Mouse (Mus musculus) left cerebral cortex, adult 2 months (tissue): ENCODE measurements around the gene Plagl2. TPM values are rescaled to one million over a fixed set of nuclear protein-coding genes. Genes with fewer than 3 reads are reported as not detected.

Experiments
- DNase-seq, 2 experiments: peaks; one replicate each; pipeline ENCODE4 v3.0.0; 2021 to 2022; ENCODE audit warnings: low spot score in 2 of 2, mixed read lengths in 1 of 2; ENCODE audit errors: extremely low spot score in 1 of 2
- H3K27ac ChIP-seq: fragments of 200-600 bp; 2 replicates; pipeline ENCODE4 v1.8.1; 2022
- H3K4me3 ChIP-seq: fragments of 200-600 bp; 2 replicates; pipeline ENCODE4 v1.8.1; 2022
- CTCF ChIP-seq: fragments of 200-600 bp; IDR thresholded peaks from 2 replicates; pipeline ENCODE4 v1.8.1; 2022; ENCODE audit warnings: antibody characterized with exemption, mild to moderate bottlenecking, moderate library complexity
- intact Hi-C: fragments of 180-260 bp; cut with DNase I; formaldehyde crosslinking; loops from one replicate; pipeline ENCODE4 v1.15.1; 2025
- total RNA-seq, 2 experiments: library from RNA; stranded (reverse); gene quantifications; 2 replicates each; pipeline ENCODE4 v1.2.3; 2021

The Plagl2 gene
- total RNA-seq, 2 experiments from 2014 or later, result 6.0 to 6.2 TPM

DNA sequence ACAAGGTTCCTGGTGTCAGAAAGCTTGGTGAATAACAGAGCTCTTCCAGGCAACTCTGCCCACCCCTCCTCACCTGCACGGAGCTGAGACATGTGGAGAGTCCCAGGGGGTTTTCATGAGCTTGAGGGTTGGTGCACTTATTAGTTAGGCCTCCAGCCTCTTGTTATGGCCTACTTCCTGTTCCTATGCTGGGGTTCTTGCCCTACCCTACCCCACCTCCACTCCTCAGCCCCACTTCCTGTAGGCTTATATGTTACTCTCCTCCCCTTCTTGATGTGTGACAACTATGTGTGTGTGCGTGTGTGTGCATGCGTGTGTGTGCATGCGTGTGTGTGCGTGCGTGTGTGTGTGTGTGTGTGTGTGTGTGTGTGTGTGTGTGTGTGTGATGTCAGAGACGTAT, 21.8 kb upstream of the Plagl2 start:
- intact Hi-C loops, result no loop called here
- Histone ChIP-seq H3K4me3 (no peak overlapping the region), H3K27ac (no peak overlapping the region)
- no peak for DNase-seq
- TF ChIP-seq CTCF, result no peak

DNA sequence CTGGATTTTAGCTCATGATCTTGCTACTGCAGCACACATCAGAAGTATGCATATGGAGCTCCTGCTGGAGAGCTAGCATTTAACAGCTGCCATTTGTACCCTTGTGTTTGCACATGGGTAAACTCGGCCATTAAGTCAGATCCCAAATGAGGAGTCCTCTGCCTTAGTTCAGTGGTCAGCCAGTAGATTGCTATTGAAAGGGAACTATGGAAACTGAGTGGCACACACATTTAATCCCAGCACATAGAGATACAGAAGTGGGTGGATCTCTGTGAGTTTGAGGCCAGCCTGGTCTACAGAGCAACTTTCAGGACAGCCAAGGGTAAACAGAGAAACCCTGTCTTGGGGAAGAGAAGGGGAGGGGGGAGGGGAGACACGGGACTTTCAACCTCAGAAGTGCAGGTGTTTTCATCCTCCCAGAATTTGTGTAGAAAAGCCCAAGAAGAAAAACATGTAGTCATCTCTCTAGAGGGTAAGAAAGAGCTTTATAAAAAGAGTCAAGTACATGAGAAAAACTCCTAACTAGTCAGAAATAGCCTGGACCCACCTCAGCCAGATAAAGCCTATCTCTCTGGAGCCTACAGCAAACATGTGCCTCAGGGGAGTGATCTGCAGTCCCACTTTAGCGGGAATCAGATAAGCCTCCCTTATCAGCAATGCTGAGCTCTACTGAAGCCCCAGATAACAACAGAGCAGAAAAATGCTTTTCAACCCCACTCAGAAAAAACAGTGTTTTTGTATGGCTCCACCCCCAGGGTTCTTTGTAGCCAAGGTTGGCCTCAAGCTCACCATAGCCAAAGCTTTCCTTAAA, 18.8 kb upstream of the Plagl2 start:
- Histone ChIP-seq H3K4me3 (no peak overlapping the region), H3K27ac (no peak overlapping the region)
- DNase-seq, result no peak
- TF ChIP-seq CTCF, result no peak
- intact Hi-C loops, result no loop called here

DNA sequence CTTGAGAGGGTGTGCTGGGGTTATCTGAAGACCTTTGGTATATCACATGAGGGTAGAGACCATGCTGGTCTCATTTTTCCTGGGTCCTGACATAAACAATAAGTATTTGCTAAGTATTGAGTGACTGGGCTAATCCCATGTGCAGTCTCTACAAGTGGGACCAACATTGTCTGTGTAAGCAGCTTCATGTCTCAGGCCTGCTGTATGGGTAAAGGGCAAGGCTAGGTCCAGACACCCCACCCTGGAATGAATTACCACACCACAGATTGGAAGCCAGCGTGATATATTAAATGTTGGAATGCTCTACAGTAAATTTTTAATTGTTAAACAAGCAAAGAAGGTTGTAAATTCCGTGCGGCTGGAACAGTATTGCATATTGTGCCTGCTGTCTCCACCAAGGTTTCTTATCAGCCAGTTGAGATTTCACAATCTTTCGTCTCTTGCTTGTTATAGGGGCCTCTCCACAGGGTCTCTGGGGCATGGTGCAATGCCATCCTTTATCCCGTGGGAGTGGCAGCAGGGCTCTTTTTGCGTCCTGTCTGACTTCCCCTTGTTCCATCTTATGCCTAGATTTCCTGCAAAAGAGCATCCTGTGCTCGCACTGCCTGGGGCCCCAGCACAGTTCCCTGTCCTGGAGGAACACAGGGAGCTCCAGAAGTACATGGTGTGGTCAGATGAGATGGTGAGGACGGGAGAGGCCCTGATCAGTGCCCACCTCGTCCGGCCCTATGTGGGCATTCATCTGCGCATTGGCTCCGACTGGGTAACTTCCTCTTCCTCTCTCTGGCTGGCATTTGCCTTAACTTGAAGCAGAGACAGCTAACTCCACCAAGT, 18.0 kb upstream of the Plagl2 start:
- no peak overlapping the region for H3K27ac ChIP-seq
- DNase-seq, result no peak
- intact Hi-C loops, result no loop called here
- H3K4me3 ChIP-seq, result no peak overlapping the region
- TF ChIP-seq CTCF, result no peak

DNA sequence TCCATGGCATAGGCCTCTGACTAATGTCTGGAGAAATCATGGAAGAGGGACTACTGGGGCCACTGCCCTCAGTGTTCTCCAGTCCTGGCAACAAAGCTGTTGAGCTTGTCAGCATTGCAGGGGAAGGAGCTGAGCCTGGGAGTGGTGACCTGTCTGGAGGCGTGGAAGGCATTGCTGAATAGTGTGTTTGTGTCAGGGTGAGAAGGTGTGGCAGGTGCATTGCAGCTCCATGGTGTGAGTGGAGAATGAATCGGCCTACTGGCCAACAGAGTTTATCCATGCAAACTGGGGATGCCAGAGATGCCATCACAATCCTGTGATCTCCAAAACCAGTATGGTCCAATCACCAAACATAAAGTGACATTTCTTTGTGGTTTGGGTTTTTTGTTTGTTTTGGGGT, 15.4 kb upstream of the Plagl2 start:
- DNase-seq, result no peak
- intact Hi-C loops, result no loop called here
- Histone ChIP-seq H3K27ac (no peak overlapping the region), H3K4me3 (no peak overlapping the region)
- no peak for TF ChIP-seq CTCF

GRCm38 (mm10) chr2:153249751-153250150, 8.5 kb upstream of the Plagl2 start:
- H3K4me3 ChIP-seq, result no peak overlapping the region
- no peak overlapping the region for H3K27ac ChIP-seq
- TF ChIP-seq CTCF, result no peak
- intact Hi-C loops, result no loop called here
- no peak for DNase-seq

GRCm38 (mm10) chr2:153242156-153242555, 930 bp upstream of the Plagl2 start:
- no peak for TF ChIP-seq CTCF
- Histone ChIP-seq H3K27ac (peak overlapping the region; percentile 91), H3K4me3 (peak overlapping the region; percentile 85)
- intact Hi-C loops, result no loop called here
- no peak for DNase-seq

DNA sequence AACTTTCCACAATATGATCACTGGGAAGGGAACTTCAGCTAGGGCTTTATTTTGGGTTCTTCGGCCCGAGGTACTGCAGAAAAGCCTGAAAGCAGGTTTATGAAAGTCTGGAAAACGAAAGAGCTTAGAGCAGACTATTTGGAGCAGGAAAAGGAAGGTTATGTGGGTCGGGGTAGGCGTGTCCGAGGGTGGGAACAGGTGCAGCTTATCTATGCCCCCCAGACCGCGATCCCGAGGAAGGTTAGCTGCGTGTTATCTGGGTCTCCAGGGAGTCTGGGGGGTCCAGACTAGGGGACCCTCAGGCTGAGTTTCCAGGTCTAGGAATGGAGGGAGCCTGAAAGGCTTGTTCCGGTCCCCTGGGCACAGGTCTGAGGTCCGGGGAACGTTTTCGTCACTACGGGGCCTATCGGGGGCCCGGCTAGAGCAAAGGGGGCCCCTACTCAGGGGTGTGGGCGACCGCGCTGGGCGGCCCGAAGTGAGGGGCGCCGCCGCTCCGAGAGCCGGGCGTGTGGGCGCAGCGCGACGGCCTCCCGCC, 458 bp downstream of the Plagl2 start:
- intact Hi-C loops, result loop anchor here (1.0 kb wide), 2 partner anchors 79 to 105 kb away; partner anchors contain the start of genes Asxl1 and Tm9sf4
- no peak for DNase-seq
- no peak for TF ChIP-seq CTCF
- Histone ChIP-seq H3K4me3 (peak overlapping the region; percentile 85), H3K27ac (peak overlapping the region; percentile 82)

DNA sequence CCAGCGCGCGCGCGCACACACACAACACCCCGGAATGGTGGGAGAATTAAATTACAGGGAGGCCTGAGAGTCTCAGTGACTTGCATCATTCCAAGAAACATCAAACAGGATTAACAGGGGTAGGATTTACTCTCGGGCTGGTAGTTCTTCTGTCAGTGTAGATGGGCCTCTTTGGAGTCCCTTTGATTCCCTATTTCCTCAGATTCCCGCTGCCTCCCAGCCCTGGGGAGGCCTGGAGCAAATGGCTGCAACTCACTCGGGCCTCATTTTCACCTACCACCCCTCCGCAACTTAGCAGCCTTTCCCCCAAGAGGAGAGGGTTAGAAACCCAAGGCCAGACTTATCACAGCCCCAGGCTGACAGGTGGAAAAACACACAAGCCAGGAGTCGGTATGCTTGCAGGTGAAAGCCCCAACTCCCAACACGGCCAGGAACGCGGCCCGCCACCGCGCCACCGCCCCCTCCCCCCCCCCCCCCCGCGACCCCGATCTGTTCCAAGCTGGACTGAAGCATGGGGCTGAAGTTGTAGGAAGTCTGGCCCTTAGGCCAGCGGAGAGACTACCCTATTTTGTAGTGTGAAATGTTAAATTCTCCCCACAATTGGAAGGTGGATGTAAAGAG, 1.3 kb downstream of the Plagl2 start:
- intact Hi-C loops, result no loop called here
- no peak for DNase-seq
- Histone ChIP-seq H3K4me3 (peak overlapping the region; percentile 85), H3K27ac (peak overlapping the region; percentile 28; the same call in 1 of the 2 replicates)
- TF ChIP-seq CTCF, result no peak

DNA sequence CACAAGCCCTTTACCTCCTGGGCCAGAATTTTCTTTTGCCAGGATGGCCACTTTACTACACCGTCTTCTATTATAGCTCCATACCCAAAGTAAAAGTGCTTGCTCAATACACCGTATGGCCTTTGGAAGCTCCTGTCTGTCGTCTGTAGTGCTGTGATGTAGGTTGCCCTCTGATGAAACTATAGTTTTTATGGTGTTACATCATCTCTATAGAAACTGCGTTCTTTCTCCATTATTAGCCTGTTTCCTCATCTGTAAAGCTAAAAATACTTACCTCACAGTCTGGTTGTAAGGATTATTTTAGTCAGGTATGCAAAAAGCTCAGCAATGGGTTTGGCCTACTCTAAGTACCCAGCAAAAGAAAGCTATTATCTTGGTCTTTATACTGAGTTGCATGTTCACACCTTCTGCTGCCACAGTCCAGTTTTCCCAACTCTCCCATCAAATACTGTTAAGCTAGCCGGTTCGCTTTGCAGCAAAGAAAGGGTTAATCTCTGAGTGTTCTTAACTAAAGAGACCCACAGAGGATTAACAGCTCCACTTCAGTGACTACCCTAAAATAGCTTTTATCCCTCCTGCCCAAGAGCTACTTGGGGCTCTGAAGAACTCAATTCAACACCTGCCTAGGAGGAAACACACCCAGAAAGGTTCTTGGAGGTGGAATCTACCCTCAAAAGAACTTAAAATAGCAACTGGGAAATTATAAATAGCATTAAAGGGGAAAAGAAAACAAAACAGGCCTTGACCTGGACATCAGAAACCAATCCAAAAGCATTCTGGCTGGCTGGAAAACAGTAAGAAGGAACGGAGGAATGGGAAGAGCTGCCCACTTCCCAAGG, 2.0 kb downstream of the Plagl2 start:
- no peak for TF ChIP-seq CTCF
- peak overlapping the region; percentile 28; the same call in 1 of the 2 replicates for H3K27ac ChIP-seq
- intact Hi-C loops, result no loop called here

GRCm38 (mm10) chr2:153238406-153238805, 2.8 kb downstream of the Plagl2 start:
- no peak for TF ChIP-seq CTCF
- Histone ChIP-seq H3K27ac (no peak overlapping the region), H3K4me3 (no peak overlapping the region)
- no peak for DNase-seq
- intact Hi-C loops, result no loop called here

More for the DNA sequence above, 2.0 kb downstream of the Plagl2 start:
- peak overlapping the region; percentile 85 for H3K4me3 ChIP-seq
- DNase-seq, result no peak

DNA sequence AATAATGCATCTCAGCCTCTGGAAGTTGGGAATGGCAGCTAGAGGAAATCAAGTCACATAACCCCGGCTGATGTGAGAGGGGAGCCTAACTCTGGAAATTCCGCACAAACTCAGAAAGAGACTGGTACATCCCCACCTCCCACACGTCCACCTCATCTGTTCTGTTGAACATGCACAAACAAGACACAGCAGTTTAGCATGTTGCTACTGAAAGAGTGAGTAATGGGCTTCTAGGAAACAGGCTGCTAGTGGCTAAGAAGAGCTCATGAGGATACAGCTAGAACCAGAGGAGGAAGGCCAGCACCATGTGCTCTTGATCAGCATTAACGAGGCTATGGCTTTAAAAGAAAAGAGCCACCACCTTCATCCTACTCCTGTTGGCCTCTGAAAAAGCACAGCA, 3.3 kb downstream of the Plagl2 start:
- no peak for DNase-seq
- no peak for TF ChIP-seq CTCF
- intact Hi-C loops, result no loop called here
- Histone ChIP-seq H3K4me3 (no peak overlapping the region), H3K27ac (no peak overlapping the region)
